Mouse (Mus musculus): ENCODE data around the gene Arpc5l. TPM values are rescaled to one million over a fixed set of nuclear protein-coding genes. Genes with fewer than 3 reads are reported as not detected.
"Not testable (repeated sequence)": the region's sequence is repeated elsewhere in the genome, so short reads cannot be mapped to it uniquely, and the experiment has no call there.

The Arpc5l gene
- total RNA-seq, 2 experiments from 2014 or later = 81.8 to 87.5 TPM

DNA sequence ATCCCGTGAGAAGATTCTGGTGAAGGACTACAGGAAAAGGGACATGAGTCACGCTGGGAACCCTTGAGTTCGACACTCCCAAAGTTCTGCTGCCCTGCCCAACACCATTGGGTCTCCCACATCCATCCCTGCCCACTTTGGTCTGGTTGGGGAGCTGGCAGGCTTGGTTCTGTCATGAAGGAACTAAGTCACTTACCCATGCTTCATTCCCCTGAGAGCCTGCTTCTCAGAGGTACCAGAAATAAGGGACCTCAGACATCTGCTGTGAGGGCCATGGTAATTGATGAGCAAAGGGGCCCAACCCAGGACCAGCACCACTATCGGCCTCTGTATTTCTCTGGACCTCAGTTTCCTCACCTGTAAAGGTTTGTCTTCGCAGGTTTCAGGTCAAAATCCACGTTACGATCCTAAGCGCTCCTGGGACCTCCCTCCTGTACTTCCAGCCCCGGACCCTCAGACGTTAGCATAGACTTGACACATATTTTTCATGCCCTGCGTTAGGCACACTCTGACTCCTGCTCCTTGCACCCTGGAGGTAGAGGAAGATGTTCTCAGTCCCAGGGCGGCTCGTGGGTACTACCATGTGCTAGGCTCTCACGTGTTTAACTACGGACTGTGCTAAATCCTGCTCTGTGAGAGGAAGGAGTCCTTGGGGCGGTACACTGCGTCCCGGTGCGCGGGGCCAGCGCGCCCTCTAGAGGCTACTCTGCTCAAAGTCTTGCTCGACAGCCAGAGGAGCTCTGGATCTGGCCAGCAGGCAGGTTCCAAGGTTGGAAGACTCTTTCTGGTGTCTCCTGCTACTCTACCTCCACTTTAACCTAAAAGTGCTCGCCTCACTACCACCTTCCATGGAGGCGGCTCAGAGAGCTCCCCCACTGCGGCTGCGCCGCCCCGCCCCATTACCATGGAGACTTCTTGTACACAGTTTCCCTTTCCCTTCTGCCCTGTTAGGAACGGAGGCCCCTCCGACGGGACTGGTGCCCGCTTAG, 7.5 kb upstream of the Arpc5l start, which contains the start of gene Wdr38:
Gene Wdr38, plus strand, starts transcription at position 91 of the 989 bp plus-strand sequence.
- intact Hi-C loops (cut with DNase I) = loop anchor here (1.0 to 5.0 kb wide), 3 partner anchors 43 to 200 kb away; partner anchors contain the start of gene Nr6a1
- peak; percentile 78 for DNase-seq (ENCODE audit: low spot score)

DNA sequence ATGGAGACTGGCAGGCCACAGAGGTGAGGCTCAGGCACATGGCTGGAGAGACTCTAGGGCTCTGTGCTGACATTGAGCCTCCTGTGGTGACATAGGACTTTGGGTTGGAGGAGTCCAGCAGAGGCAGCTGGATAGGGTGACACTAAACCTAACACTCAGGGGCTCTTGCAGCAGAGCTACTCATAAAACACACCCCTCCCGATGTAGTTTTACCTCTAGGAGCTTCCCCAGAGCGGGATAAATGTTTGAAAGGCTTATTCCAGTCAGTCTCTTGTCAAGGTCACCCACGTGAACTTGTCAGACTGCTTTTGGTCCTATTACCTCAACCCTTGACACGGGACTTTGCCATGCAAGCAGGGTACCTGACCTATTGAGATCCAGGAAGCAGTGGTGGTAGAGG, 5.8 kb upstream of the Arpc5l start:
- intact Hi-C loops (cut with DNase I) = loop anchor here (5.0 kb wide), 1 partner anchor 202 kb away; no protein-coding TSS in a partner anchor
- no peak for DNase-seq (ENCODE audit: low spot score)

DNA sequence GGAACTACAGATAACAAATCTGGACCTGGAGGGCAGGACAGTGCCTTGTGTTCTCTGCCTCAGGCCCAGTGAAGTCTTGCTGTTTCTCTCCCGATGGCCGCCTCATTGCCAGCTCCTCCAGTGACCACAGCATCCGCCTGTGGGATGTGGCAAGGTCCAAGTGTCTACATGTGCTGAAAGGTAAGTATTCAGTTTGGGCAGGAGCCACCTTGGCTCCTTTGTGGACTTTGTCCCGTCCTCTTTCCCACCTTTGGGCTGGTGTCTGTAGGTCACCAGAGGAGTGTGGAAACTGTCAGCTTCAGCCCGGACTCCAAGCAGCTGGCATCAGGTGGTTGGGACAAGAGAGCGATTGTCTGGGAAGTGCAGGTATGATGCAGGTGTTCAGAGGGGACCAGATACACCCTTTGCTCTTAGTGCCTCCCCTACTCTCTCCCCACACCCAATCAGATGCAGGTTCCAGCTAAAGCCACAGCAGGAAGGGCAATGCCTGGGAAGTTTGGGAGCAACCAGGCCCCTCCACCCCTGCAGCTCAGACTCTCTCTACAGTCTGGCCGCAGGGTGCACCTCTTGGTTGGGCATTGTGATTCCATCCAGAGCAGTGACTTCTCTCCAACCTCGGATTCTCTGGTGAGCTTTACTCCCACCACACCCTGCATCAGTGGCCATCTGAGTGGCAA, 5.1 kb upstream of the Arpc5l start:
- DNase-seq (ENCODE audit: low spot score) = no peak
- intact Hi-C loops (cut with DNase I) = loop anchor here (5.0 to 10.0 kb wide), 2 partner anchors 203 to 355 kb away; partner anchors contain the start of gene Psmb7

DNA sequence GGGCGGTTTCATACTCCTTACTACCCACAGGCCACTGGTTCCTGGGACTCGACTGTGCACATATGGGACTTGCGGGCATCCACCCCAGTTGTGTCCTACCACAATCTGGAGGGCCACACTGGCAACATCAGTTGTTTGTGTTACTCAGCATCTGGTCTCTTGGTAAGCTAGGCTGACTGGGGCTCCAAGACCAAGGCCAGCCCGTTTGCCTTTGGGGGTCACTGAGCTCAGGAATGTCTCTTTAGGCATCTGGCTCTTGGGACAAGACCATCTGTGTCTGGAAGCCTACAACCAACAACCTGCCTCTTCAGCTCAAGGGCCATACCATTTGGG, 4.6 kb upstream of the Arpc5l start:
- intact Hi-C loops (cut with DNase I) = loop anchor here (10.0 kb wide), 1 partner anchor 356 kb away; the partner anchor contains the start of gene Psmb7
- DNase-seq (ENCODE audit: low spot score) = no peak

DNA sequence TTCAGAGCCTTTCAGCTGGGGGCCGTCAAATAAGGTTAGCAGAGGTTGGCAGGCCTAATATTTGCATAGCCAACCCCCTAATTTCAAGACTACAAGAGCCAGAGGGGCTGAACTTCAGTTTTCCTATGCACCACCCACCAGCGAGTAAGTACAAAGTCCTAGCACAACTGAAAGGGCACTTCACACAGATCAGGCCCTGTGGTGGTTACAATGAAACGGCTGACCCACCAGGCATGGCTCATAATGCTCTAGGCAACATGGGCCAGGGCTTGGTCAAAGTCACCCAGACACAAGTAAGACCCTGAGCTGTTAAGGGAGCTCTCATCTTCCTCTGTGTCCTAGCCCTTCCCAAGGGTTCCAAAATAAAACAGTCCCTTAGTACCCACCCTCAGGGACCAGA, 3.3 kb upstream of the Arpc5l start:
- intact Hi-C loops (cut with DNase I) = loop anchor here (10.0 kb wide), 1 partner anchor 357 kb away; the partner anchor contains the start of gene Psmb7
- DNase-seq (ENCODE audit: low spot score) = no peak

DNA sequence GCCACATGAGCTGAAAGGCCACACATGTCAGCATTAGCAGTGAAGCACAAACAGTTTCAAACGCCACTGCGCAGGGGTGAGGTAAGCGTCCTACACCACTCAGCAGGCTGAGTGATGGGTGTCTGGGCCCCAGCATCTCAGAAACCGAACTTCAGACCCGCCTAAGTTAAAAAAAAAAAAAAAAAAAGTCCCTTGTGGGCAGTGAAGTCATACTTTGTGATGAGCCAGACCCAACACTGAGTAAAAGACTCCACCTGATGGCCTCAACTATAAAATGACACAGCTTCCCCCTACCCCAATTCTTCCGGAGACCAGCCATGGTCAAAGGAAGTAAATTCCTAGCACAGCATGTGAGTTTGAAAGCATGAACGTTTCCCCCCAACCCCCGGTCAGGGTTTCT, 2.0 kb upstream of the Arpc5l start:
- intact Hi-C loops (cut with DNase I) = loop anchor here (10.0 kb wide), 1 partner anchor 358 kb away; the partner anchor contains the start of gene Psmb7
- no peak for DNase-seq (ENCODE audit: low spot score)

DNA sequence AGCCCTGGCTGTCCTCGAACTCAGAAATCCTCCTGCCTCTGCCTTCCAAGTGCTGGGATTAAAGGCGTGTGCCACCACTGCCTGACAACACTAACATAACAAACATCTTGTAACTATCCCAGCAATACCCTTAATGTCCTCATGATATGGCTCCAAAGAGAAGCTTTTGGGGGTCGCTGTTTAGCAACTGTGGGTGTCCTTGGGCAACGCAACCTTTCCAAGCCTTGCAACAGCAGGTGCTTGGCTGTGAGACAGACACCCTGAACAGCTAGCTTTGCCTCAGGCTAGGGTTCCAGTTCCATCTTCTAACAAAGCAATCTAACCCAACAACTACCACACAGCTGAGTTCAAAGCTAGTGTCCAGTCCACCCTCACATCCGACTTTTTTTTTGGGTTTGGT, 1.6 kb upstream of the Arpc5l start:
- intact Hi-C loops (cut with DNase I) = loop anchor here (10.0 kb wide), 1 partner anchor 359 kb away; the partner anchor contains the start of gene Psmb7
- DNase-seq (ENCODE audit: low spot score) = no peak

DNA sequence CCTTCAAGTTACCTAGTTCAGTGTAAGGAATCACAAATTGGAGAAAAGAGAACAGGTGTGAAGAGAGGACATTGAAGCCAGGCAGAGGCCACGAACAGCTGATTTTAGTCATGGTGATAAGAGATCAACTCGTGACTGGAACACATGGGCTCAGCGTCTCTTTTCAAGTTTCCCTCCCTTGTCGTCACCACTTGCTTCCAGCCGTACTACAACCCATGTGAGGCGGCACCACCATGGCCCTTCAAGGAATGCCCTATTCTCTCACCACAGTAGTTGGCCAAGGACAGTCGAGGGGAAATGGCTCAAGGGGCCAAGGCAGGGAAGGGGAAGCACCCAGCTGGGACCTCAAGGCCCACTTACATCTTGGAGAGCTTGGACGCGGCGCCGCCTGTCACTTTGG, 776 bp upstream of the Arpc5l start:
- intact Hi-C loops (cut with DNase I) = loop anchor here (10.0 kb wide), 1 partner anchor 360 kb away; the partner anchor contains the start of gene Psmb7
- no peak for DNase-seq (ENCODE audit: low spot score)

DNA sequence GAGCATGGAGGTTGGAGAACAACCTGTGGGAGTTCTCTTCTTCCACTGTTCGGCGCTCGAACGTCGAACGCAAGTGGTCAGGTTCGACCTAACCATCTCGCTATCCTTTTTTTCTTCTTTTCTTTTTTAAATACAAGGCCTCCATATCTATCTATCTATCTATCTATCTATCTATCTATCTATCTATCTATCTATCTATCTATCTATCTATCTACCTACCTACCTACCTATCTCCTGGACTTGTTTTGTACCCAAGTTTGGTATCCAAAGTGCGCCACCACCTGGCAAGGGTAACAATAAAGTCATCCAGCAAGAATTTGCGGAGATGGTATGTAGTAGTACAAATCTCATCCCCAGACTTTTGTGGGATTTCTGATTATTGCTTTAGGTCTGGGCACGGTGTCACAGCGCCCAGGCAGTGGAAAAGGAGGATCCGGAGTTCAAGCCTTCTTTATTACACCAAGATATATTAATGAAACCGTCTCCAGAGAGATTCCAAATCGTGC, 479 bp downstream of the Arpc5l start, which contains the start of gene Rpl35:
Gene Rpl35, minus strand, starts transcription at position 51 of the 506 bp plus-strand sequence.
- DNase-seq (ENCODE audit: low spot score) = no peak

DNA sequence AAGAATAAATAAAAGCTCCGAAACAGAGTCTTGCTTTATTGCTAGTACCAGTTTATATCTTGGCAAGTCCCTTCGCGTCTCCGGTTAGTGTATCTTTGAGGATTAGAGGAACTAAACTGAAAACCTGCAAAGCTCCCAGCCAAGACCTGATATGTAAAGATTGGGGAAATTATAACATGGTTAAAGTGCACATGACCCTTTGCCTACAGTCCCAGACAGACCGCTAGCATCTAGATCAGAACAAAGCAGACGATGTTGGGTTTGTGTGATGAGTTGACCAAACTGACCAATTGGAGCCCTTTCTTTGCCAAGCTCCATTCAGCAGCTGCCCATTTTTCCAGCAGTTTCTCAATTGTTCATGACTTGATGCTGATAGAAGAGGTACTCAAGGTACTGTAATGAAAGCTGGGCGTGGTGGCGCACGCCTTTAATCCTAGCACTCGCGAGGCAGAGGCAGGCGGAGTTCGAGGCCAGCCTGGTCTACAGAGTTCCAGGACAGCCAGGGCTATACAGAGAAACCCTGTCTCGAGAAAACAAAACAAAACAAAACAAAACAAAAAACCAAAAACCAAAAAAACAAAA, 1.1 kb downstream of the Arpc5l start:
- no peak for DNase-seq (ENCODE audit: low spot score)
- intact Hi-C loops (cut with DNase I) = loop anchor here (10.0 kb wide), 1 partner anchor 361 kb away; the partner anchor contains the start of gene Psmb7

More for the DNA sequence above, 479 bp downstream of the Arpc5l start, which contains the start of gene Rpl35:
- intact Hi-C loops (cut with DNase I) = loop anchor here (10.0 kb wide), 1 partner anchor 361 kb away; the partner anchor contains the start of gene Psmb7

DNA sequence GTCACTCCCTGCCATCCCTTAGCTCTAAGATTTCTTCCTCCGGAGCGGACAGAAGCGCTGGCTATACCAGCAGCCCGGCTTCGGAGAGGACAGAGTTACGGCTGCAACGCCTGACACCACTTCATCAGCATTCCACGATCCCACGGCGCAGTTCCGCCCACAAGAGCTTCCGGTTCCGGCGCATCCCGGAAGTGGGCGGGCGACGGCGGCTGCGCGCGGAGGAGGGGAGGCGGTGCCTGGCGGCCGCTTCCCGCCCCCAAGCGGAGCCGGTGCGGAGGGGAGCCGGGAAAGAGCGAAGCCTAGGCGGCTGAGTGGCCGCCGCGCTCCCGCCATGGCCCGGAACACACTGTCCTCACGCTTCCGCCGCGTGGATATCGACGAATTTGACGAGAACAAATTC, 2.7 kb downstream of the Arpc5l start:
- intact Hi-C loops (cut with DNase I) = loop anchor here (10.0 kb wide), 1 partner anchor 363 kb away; the partner anchor contains the start of gene Psmb7
- DNase-seq (ENCODE audit: low spot score) = peak; percentile 87

DNA sequence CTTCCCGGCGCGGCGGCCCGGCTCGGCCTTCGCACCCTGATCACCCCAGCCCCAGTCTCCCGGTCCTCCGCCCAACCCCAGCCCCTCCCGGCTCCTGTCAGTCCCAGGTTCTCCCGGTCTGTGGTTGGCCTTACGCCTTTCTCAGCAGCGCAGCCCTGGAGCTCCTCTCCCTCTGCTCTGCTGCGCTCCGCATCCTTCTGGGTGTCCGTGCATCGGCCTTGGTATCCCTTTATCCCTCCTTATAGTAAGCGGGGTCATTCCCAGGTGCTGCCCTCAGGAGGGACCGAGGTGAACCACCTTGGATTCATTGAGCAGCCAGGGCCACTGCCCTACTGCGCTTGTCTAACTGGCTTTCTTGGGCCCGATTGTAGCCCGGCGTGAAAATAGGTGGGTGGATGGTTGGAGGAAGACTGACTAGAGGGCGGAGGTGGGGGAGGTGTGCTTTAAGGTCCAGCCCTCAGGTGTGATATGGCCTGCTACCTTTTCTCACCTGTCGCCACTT, 3.3 kb downstream of the Arpc5l start:
- no peak for DNase-seq (ENCODE audit: low spot score)
- intact Hi-C loops (cut with DNase I) = loop anchor here (10.0 kb wide), 1 partner anchor 364 kb away; the partner anchor contains the start of gene Psmb7

DNA sequence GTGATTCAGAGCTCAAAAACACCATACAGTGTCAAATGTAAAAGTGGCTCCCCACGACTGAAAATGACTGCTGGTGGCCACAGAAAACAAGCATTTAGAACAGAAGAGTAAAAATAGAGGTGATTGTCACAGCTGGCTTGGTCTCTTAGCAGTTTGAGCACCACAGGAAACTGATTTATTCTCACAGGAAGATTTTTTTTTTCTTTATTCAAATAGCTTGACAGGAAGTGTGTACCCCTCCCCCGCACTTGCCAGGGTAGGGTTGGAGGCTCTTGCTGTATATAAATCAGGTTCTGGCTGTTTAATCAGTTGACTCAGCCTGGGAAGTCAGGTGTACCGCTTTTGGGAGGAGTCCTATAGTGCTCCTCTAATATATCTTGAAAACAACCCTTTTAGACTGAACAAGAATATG, 3.8 kb downstream of the Arpc5l start:
- DNase-seq (ENCODE audit: low spot score) = no peak
- intact Hi-C loops (cut with DNase I) = loop anchor here (10.0 kb wide), 1 partner anchor 364 kb away; the partner anchor contains the start of gene Psmb7

DNA sequence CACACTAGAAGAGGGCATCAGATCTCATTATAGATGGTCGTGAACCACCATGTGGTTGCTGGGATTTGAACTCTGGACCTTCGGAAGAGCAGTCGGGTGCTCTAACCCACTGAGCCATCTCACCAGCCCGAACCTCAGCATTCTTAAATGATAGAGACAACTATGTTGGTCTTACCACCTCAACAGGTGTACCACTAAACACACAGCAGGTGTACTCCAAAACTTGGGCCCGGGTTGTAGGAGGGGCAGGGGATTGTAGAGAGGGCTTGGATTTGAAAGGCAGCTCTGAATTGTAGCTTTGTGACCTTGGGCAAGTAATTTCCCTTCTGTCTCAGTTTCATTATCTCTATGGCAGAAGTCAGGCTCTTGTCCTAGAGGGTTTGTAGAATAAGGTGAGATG, 5.0 kb downstream of the Arpc5l start:
- DNase-seq (ENCODE audit: low spot score); intact Hi-C loops (cut with DNase I): not testable (repeated sequence)

DNA sequence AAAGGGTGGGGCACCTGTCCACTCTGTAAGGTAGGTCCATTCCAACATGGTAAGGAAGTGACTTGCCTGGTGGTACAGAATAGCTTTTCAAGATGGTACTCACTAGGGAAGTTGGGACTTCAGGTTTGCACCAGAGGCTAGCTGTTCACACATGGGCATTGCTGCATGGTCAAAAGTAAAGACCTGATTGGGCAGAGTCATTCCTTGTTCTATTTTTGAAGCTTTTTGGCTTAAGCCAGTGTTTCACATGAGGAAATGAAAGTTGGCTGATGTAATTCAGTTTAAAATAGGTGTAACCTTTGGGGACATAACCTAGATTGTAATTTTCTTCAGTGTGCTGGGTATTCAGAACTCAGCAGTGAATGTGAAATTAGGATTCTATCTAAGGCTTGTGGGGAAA, 6.1 kb downstream of the Arpc5l start:
- intact Hi-C loops (cut with DNase I) = no loop called here

DNA sequence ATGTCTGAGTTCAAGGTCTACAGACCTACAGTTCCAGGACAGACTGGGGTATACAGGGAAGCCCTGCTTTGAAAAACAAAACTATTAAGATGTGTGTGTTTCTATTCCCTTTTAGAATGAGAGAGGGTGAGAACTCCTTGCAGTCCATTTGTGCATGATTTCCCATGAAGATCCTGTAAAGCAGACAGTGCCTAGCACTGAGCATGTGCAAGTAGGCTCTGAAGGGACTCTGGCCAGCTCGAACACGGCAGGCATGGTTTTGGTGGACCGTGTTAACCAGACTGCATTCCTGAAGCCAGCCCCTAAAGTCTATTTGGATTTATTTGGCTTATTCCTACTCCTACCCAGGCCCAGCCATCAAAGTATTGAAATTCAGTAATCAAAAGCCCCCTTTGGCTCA, 6.8 kb downstream of the Arpc5l start:
- DNase-seq (ENCODE audit: low spot score) = no peak
- intact Hi-C loops (cut with DNase I) = no loop called here

More for the DNA sequence above, 6.1 kb downstream of the Arpc5l start:
- DNase-seq (ENCODE audit: low spot score) = no peak

DNA sequence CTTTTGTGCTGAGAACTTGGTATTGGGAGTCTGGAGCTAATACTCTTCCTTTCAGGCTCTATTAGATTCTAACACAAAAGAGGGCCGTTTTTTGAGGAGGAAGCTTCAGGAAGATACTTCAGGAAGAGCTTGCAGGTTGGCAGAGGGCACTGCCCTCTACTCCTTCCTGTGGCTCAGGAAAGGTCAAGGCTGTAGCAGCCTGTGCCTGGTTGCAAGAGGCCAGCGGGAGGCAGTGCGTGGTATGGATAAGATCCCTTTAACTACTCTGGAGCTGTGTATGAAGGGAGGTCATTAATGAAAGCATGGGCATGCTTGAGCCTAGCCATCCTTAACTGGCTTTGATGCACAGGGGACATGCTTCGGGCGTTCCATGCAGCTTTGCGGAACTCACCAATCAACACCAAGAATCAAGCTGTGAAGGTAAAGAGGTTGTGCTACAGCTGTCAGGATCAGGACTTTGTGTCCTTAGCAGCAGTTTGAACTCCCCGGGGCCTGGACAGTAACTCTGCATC, 7.7 kb downstream of the Arpc5l start:
- intact Hi-C loops (cut with DNase I) = no loop called here
- DNase-seq (ENCODE audit: low spot score) = no peak

DNA sequence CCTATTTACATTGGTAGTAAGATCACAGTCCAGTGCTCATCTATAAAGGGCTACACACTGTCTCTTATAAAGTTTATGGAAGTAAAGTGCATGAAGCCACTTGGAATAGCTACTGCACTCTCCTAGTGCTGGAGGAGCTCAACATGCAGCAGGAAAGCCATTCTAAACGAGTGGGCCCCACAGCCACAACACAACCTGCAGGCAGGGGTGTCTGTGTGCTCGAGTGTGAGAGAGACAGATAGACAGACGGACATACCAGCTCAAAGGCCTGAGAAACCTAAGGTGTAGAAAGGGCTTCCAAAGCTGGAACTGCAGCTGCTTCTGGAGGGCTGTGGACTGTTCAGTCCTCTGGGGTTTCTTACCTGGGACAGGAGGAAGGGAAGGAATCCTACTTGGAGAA, 11.4 kb downstream of the Arpc5l start:
- intact Hi-C loops (cut with DNase I) = no loop called here
- no peak for DNase-seq (ENCODE audit: low spot score)

DNA sequence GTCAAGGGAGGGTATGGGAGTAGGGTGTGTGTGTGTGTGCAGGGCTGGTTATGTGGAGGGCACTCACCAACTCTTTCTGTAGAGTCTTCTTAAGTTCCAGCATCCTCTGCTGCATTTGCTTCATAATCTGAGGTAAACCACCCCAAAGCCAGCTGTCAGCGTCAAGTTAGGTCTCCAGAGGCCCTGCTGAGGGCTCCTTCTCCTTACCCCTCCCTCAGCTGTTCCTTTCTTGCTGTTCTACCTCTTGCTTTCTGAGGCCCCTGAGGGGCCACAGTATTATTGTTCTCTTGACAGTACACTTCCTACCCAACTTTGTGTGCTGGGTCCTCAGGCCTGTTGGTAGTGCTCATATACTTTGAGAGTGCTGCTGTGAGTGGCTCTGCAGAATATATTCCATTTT, 14.9 kb downstream of the Arpc5l start:
- no peak for DNase-seq (ENCODE audit: low spot score)
- intact Hi-C loops (cut with DNase I) = no loop called here
